Mouse (Mus musculus) liver, adult (tissue): Measurements from ENCODE around the gene Cdpf1.
A peak's percentile ranks its signal among the peaks of the same experiment; 100 is the strongest.

Experiments used
- GATA4 ChIP-seq: IDR thresholded peaks from 2 replicates; pipeline ENCODE4 v1.6.1; 2014; ENCODE audit warnings: mild to moderate bottlenecking, low read length; ENCODE audit not compliant: insufficient replicate concordance

The Cdpf1 gene

GRCm38 (mm10) chr15:85821203-85822010 lies 9.9 kb upstream of the Cdpf1 start, which contains the start of gene Pkdrej:
TSS of gene Pkdrej (minus strand) at chr15:85821734.
- no peak for TF ChIP-seq GATA4

- no peak for TF ChIP-seq GATA4
These were observed 1.9 kb upstream of the Cdpf1 start for GRCm38 (mm10) chr15:85813428-85813827.

GRCm38 (mm10) chr15:85810806-85811521 lies 533 bp downstream of the Cdpf1 start:
- no peak; the same call in 1 of the 2 replicates for TF ChIP-seq GATA4

GRCm38 (mm10) chr15:85810462-85810805 lies 1.1 kb downstream of the Cdpf1 start:
- no peak for TF ChIP-seq GATA4

GRCm38 (mm10) chr15:85809091-85809490 lies 2.4 kb downstream of the Cdpf1 start:
- TF ChIP-seq GATA4 = peak; percentile 21; the same call in 1 of the 2 replicates

GRCm38 (mm10) chr15:85808434-85808833 lies 3.1 kb downstream of the Cdpf1 start:
- TF ChIP-seq GATA4 = no peak

GRCm38 (mm10) chr15:85808031-85808430 lies 3.5 kb downstream of the Cdpf1 start:
- no peak for TF ChIP-seq GATA4

GRCm38 (mm10) chr15:85807404-85807803 lies 4.1 kb downstream of the Cdpf1 start:
- no peak for TF ChIP-seq GATA4

- TF ChIP-seq GATA4 = no peak
These were observed 4.6 kb downstream of the Cdpf1 start for GRCm38 (mm10) chr15:85806886-85807285.

- TF ChIP-seq GATA4 = no peak
These were observed 8.6 kb downstream of the Cdpf1 start for GRCm38 (mm10) chr15:85802931-85803330.

GRCm38 (mm10) chr15:85798676-85799075 lies 12.8 kb downstream of the Cdpf1 start:
- no peak for TF ChIP-seq GATA4

- TF ChIP-seq GATA4 = no peak
These were observed 16.0 kb downstream of the Cdpf1 start for GRCm38 (mm10) chr15:85795516-85795915.

GRCm38 (mm10) chr15:85792819-85793218 lies 18.7 kb downstream of the Cdpf1 start:
- no peak for TF ChIP-seq GATA4

GRCm38 (mm10) chr15:85791449-85791848 lies 20.0 kb downstream of the Cdpf1 start:
- no peak for TF ChIP-seq GATA4

GRCm38 (mm10) chr15:85788633-85789032 lies 22.9 kb downstream of the Cdpf1 start:
- TF ChIP-seq GATA4 = no peak

GRCm38 (mm10) chr15:85788051-85788450 lies 23.4 kb downstream of the Cdpf1 start:
- no peak for TF ChIP-seq GATA4
